In genomic region chr11:85428227-85428626, GRCm38 (mm10) we compare ENCODE assay signal across 10 mouse cellular contexts.
A peak's percentile ranks its signal among the peaks of the same experiment; 100 is the strongest.
DNase-seq lines count a peak whose midpoint lies in the region; ATAC-seq and TF ChIP-seq lines count a peak whose summit lies in the region.
"Had no signal": no experiment of that assay in that cellular context is flagged by ENCODE, and none has a peak within 500 bp of the region (broad histone marks: within the 10 kb centered on the region; RNA-seq: fewer than 3 reads in every experiment).

No protein-coding gene starts in this region.

- H3K4me3 ChIP-seq in liver, adult 2 months (ENCODE audit: insufficient read depth, low read depth, low read length) = no peak overlapping the region
- H3K4me3 ChIP-seq in liver, embryonic 12.5 days = no peak overlapping the region
- no peak overlapping the region for H3K4me3 ChIP-seq in embryonic facial prominence, embryonic 15.5 days (replicated peaks)
- H3K4me3 ChIP-seq in cerebellum, adult 2 months (replicated peaks; ENCODE audit: insufficient read depth, low read depth, low read length) = no peak overlapping the region
- H3K4me3 ChIP-seq: heart, embryonic 13.5 days had no signal

- no peak for TF ChIP-seq POLR2A in liver, adult 2 months (IDR thresholded peaks at IDR 0.05; ENCODE audit: extremely low read depth, insufficient read depth, low read length)
- TF ChIP-seq POLR2A in cerebellum, adult 2 months (IDR thresholded peaks at IDR 0.05; ENCODE audit: borderline replicate concordance, insufficient read depth, low read length) = no peak

- H3K9ac ChIP-seq in liver, adult 2 months (ENCODE audit: low read depth, low read length) = no peak overlapping the region
- H3K9ac ChIP-seq in liver, embryonic 12.5 days = no peak overlapping the region
- no peak overlapping the region for H3K9ac ChIP-seq in embryonic facial prominence, embryonic 15.5 days
- H3K9ac ChIP-seq: heart, embryonic 13.5 days had no signal

- H3K27ac ChIP-seq in liver, adult 2 months (replicated peaks; ENCODE audit: insufficient read depth, low read depth, low read length) = no peak overlapping the region
- H3K27ac ChIP-seq in liver, embryonic 12.5 days = no peak overlapping the region
- H3K27ac ChIP-seq in embryonic facial prominence, embryonic 15.5 days (replicated peaks) = peak overlapping the region; percentile 79
- no peak overlapping the region for H3K27ac ChIP-seq in cerebellum, adult 2 months (ENCODE audit: insufficient read depth, low read length)
- H3K27ac ChIP-seq: heart, embryonic 13.5 days had no signal

- no peaks in the 10 kb centered on the region for H3K36me3 ChIP-seq in liver, adult 2 months (ENCODE audit: control insufficient read depth, insufficient read depth, low read length)
- no peaks in the 10 kb centered on the region for H3K36me3 ChIP-seq in liver, embryonic 12.5 days
- no peaks in the 10 kb centered on the region for H3K36me3 ChIP-seq in embryonic facial prominence, embryonic 15.5 days
- H3K36me3 ChIP-seq: heart, embryonic 13.5 days had no signal

- no peaks in the 10 kb centered on the region for H3K79me2 ChIP-seq in liver, adult 2 months (ENCODE audit: control insufficient read depth, insufficient read depth, low read length)

- no peaks in the 10 kb centered on the region for H3K9me3 ChIP-seq in liver, embryonic 12.5 days (replicated peaks)
- H3K9me3 ChIP-seq in embryonic facial prominence, embryonic 15.5 days (replicated peaks) = no peaks in the 10 kb centered on the region
- H3K9me3 ChIP-seq: heart, embryonic 13.5 days had no signal

- H3K4me2 ChIP-seq in liver, embryonic 12.5 days = no peak overlapping the region
- peak overlapping the region; percentile 7 for H3K4me2 ChIP-seq in embryonic facial prominence, embryonic 15.5 days (replicated peaks)
- H3K4me2 ChIP-seq: heart, embryonic 13.5 days had no signal

- DNase-seq in frontal cortex, postnatal 36 days (ENCODE audit: low spot score in 2 of 2) = peak; percentile 7 to 22
- DNase-seq in frontal cortex, postnatal 14 days (ENCODE audit: low spot score in 2 of 2) = no peak
- DNase-seq in liver, adult 2 months (ENCODE audit: extremely low read depth, low read depth, low spot score) = peak; percentile 21
- DNase-seq in lung, postnatal 10 days = peak; percentile 32
- DNase-seq in cerebellum, adult 2 months = no peak
- DNase-seq in ovary, postnatal 14 days (ENCODE audit: low spot score) = no peak
- DNase-seq: kidney, postnatal 10 days had no signal

- no peaks in the 10 kb centered on the region for H3K4me1 ChIP-seq in liver, adult 2 months (ENCODE audit: control insufficient read depth, insufficient read depth, low read length)
- H3K4me1 ChIP-seq in liver, embryonic 12.5 days = no peaks in the 10 kb centered on the region
- peaks cover 29% of the 10 kb centered on the region for H3K4me1 ChIP-seq in embryonic facial prominence, embryonic 15.5 days
- H3K4me1 ChIP-seq in cerebellum, adult 2 months (ENCODE audit: control insufficient read depth, insufficient read depth, low read length) = no peaks in the 10 kb centered on the region

- WGBS in liver, adult 2 months = 68% methylated on average over 3 of the region's 3 CpGs
- 49% methylated on average over 3 of the region's 3 CpGs for WGBS in liver, embryonic 12.5 days (ENCODE audit: insufficient replicate concordance)
- WGBS in embryonic facial prominence, embryonic 15.5 days = 19% methylated on average over 3 of the region's 3 CpGs
- 73% methylated on average over 3 of the region's 3 CpGs for WGBS in cerebellum, adult 2 months

- TF ChIP-seq CTCF in liver, adult 2 months (IDR thresholded peaks at IDR 0.05; ENCODE audit: low read depth, low read length) = no peak
- no peak for TF ChIP-seq CTCF in cerebellum, adult 2 months (IDR thresholded peaks at IDR 0.05; ENCODE audit: borderline replicate concordance, insufficient read depth, low read depth, low read length)

- ATAC-seq in liver, embryonic 12.5 days = no peak
- peak; percentile 84 for ATAC-seq in embryonic facial prominence, embryonic 15.5 days (ENCODE audit: insufficient number of reproducible peaks, low FRiP score, low TSS enrichment, low read depth)

- no peaks in the 10 kb centered on the region for H3K27me3 ChIP-seq in liver, adult 2 months (ENCODE audit: control insufficient read depth, insufficient read depth, low read length)
- no peaks in the 10 kb centered on the region for H3K27me3 ChIP-seq in liver, embryonic 12.5 days (replicated peaks)
- H3K27me3 ChIP-seq in embryonic facial prominence, embryonic 15.5 days = no peaks in the 10 kb centered on the region
- no peaks in the 10 kb centered on the region for H3K27me3 ChIP-seq in cerebellum, adult 2 months (ENCODE audit: control insufficient read depth, insufficient read depth, low read length)
- H3K27me3 ChIP-seq: heart, embryonic 13.5 days had no signal

Comparison
In these comparisons a context has a peak if more than half of its experiments do, and no peak if none do; other contexts are left out.
1. DNase-seq: peak in frontal cortex, postnatal 36 days (2 of 2), liver, adult 2 months (single experiment) and lung, postnatal 10 days (single experiment); none in frontal cortex, postnatal 14 days (0 of 2), cerebellum, adult 2 months (0 of 2) and ovary, postnatal 14 days (single experiment).